Mouse (Mus musculus) yolk sac, embryonic 10.5 days (tissue): ENCODE measurements at regions not wholly inside any gene's neighbourhood (a gene's known extent, or its start where the extent isn't known, plus 50 kb on each side); places are given as distances from the start of the nearest gene placed in this dataset.

ENCODE experiments used
- DNase-seq: peaks from one replicate; pipeline ENCODE4 v3.0.0-alpha.2; 2017; ENCODE audit warnings: low spot score

DNA sequence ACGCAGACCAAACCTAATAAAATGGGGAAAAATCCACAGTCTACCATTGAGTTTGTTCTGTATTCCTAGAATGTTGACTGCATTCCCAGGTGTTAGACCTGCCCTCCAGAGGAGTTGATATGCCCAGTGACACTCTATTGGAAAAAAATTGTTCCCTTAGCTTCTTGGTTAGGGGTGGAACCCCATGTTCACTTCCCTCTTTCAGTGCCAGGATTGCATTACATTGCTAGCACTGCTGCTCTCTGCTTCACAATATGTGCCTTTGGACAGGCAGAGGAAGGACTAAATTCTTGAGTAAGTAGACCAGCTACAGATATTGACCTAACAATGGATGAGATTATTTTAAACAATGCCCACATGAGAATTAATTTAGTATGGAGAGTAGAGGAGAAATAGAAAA is 607.3 kb upstream of the Nr5a2 start:
- DNase-seq, result no peak

DNA sequence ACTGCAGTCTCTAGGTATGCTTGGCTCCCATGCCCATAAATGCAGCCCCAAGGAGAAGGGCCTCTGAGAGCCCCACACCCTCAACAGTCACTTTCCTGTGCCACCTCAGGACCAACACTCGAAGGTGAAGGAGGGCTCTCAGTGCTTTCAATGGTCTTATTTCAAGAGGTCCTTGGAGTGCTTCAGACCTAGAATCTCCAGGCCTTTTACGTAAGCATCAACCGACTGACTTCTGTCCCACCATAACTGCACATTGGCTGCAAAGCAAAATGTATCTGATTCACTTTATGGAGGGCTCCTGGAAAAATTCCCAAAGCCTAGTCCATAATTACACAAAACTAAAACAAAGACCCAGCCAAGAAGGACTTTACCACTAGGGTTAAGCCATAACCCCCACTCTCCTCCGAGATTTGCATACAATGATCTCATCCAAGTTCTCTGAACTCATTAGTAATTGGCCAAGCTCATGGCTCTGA is 605.4 kb upstream of the Nr5a2 start:
- DNase-seq, result no peak

DNA sequence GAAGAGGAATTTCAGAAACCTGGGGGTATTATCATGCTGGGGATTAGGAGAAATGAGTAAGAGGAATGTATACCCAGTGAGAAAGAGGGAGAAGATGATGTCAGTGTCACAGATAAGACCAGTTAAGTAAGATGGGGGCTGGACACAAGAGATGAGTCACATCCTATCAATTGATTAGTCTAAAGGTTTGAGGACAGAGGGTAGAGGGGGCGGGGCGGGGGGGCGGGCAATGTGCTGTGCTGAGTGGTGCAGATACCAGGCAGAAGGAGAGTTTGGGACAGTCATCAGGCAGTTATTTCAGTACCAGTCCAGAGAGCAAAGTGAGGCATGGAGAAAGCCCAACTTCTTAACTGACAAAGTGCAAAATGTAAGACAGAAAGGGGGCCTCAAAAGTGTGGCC is 601.4 kb upstream of the Nr5a2 start:
- DNase-seq, result no peak

DNA sequence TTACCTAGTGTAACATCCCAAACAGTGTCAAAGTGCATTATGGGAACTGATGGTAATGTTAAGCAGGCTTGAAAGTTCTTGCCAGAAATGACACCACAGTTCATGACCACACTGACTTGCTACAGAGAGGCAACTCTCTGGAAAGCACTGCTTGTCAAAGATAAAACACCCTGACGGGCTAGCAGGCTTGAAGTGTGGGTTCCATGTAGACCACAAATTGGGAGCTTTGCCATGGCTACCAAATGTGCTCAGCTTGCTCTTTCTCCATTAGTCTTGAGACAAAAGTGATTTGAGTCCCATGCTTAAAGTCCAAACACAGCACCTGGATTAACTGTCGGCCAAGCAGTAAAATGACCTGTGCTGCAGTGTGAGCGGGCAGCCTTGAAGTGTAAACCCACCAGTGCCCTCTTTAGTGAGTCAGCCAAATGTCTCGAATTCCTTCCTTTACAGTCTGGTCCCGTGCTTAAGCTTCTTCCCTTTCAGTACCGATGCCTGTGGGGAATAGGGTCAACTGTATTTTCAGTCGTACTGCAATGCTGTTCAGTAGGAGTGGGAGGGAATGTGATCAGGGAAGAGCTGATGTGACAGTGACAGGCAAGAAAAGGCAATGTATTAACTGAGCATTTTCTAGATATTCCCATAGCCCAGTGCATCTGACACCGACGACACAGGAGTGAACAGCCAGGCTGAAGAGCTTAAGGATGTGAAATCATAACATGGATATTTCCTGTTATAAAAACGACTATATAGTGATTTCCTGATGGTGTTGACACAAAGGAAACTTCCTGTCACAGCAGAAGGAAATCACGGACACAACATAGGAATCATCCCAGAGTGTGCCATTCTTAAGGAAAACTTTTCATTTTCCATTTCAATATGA is 600.4 kb upstream of the Nr5a2 start:
- DNase-seq, result peak; percentile 3

DNA sequence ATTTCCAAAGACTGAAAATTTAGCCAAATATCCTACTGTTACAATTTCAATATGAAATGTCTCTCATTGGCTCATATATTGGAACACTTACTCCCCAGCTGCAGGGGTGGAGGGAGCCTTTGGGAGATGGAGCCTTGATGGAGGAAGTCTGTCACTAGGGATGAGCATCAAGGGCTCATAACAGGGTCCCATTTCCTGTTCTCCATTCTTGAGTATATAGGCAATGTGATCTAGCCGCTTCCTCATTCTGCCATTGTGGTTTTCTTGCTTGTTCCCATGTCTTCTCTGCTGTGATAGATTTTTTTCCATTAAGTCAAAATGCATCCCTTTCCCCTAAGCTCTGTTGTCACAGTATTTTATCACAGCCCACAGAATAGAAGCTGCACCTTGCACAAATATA is 589.4 kb upstream of the Nr5a2 start:
- no peak for DNase-seq

DNA sequence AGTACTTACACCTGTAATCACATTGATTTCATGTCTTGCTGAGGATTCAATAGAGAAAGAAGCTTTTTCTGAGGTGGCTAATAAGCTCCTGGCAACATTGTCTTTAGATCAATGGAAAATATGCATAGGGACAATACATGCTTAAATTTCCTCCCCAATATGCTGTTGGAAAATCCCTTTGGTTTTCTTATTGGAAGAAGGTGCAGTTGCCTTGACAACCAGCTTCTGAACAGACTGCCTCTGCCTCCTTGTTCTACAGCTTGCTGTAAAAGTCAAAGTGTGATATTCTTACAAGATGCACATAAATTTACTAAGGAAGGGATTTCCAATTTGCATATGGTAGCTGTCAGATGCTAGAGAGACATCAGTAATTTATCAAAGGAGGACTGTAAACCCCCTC is 585.4 kb upstream of the Nr5a2 start:
- no peak for DNase-seq

DNA sequence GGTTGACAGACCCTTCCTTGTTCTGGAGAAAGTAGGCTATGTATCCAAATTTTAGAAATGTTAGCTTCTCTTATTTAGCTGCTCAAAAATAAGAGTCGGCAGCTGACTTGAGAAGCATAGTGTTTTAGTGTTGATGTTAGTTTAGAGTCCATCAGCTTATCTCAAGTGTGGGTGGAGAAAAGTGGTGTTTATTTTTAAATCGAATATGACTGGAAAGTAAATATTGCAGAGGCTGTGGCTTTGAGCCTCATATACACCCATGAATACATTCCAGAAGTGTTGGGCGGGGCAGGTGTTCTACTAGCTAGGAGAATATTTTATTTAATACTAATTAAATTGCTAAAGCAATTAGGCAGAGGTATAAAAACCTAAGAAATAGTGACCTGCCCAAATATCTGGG is 583.6 kb upstream of the Nr5a2 start:
- no peak for DNase-seq

DNA sequence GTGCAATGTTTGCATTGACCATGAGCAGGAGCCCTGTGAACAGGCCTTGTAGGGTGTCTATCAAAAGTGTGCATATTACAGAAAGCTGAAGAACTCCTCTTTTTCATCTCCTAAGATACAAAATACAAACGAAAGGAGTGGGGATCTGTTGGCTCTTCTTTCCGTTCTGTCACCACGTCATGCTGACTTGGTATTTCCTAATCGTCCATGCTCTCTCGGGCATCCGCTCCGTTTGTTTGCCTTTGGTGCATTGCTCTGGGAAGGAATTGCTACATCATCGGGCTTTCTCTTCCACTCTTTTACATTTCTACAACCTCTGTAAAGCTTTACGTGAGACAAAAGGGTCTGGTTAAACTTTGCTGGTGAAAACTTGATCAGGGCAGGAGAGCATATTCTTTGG is 581.2 kb upstream of the Nr5a2 start:
- DNase-seq, result peak; percentile 6

DNA sequence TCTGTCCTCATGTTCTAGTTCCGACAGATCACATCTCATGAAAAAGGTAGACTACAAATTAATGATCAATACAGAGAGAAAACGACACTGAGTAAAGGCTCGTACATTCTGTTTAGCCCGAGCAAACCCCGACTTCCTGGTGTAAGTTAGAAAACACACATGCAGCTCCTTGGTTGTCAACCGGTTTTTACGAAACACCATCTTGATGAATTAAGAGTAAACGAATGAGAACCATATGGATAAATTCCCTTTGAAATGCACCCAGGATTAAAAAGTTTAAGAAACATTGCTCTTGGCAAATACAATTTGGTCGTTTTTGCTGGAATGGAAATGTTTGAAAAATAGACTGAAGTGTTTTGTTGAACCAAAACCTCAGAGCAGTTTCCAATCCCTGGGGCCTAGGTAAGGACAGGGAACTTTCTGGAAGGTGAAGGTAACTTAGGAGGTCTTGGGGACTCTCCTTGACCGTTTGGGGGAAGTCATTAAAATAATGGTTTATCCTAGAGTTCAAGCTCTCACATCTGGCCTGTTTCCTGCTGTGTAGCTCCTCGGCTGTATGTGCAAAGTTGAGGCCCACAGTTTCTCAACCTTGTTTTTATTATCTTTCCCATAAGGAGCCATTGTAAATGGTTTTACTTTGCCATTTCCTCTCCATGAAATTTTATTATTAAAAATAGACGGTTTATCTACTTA is 579.3 kb upstream of the Nr5a2 start:
- no peak for DNase-seq

DNA sequence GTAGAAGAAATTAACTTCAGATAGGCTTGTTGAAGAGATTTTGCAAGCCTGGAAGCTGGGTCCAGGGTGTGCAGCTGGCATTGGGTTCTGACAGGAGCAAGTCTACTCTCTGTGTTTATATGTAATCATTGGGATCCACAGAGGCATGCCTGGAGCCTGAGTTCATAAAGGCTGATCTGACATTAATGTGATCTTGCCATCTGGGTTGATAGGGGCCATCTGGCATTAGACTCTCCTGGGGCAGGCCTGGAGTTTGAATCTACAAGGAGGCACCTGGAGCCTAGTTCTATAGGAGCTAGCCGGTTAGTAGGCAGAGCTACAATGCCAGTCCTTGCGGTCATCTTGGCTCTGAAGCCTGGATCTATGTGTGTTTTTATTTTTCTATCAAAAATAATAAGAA is 554.5 kb upstream of the Nr5a2 start:
- DNase-seq, result no peak

DNA sequence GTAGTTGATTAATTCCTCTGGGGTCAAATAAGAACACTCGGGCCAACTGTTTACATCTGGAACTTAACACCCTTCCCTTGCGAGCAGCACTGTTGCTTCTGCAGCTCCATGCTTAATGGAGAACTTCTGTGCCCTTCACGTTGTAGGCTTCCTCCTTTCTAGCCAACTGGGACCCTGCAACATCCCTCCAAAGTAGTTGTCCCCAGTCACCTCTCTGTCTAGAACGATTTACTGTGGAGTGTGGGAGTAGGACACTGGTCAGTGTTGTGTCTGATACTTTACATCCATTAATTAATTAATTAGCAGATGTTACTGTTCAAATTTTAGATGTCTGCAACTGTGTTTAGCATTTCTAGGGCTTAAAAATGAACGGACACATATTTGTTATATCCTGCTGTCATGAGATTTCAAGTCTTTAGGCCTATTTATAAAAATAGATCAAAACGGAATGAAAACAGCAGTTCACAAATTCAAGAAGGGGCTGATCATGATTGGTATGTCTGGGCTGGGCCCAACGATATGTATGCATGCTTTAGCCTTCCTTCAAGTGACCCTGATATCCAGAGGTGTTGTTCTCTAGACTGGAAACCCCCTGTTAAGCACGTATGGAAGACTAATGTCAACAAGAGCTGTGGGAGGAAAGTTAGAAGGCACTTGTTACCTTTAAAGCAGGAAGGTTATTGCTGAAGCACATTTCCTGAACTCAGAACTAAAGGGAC is 543.6 kb upstream of the Nr5a2 start:
- DNase-seq, result no peak

DNA sequence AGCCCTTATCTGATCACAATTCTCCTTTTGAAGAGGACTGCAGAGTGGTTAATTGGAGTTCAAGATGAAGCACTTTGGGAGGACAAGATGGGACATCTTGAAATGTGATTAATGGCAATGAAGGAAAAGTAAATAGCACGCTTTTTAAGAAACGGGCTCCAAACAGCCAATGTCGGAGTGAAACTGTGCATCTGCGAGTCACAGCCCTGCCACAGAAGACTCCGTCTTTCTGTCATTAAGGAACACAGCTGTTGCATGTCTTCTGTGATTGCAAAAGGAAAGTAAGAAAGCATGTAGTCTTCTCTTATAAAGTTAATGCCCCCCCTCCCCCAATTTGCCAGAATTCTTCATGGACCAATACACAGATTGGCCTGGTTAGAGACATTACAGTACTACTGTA is 528.0 kb upstream of the Nr5a2 start:
- DNase-seq, result no peak

DNA sequence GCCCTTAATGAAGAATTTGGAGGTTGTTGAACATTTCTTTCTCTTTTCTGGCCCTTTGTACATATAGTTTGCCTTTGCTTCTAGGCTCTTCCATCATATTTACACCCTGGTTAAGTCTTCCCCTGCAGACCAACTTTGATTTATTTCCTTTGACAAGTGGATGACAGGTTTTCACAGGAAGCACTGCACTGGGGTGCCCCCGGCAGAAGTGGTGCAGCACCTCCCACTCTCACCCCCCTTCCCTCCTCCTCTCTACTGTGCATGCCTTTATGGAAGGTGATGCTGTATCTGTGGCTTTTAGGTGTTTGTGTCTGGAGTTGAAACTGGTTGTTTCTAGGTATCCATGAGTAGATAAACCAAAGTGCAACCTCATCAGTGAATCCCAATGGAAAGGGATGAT is 518.2 kb upstream of the Nr5a2 start:
- DNase-seq, result no peak

DNA sequence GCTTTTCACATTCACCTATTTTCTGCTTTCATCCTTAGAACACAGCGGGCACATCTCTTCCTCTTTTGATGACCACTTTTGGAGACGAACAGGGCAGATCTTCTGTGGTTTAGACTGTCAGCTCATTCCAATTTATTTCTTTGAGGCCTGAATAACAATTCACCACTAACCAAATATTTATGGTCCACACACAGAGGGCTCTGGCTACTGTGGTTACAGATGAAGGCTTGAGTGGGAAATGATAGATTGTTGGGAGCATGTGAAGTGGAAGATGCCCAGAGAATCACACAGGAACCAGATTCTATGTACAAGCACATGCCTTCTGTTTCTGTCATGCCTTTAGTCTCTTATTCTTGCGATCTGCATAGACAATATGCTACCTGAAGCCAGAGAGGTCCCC is 517.0 kb upstream of the Nr5a2 start:
- no peak for DNase-seq

DNA sequence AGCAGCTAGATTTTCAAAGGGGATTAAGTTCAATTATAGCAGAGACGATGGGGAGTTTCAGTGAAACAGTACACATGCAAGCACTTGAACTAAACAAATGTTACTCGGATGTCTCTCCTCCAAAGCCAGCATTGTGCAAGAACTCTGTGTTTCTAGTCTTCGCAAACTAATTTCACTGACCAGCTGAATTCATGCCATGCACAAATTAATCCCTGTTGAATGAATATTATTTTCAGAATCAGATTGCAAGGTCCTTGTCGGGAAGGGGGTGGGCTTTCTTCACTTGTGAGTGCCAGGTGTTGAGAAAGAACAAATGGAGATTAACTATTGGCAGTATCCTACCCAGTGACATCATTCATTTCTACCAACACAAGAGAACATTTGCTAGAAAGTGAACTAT is 514.6 kb upstream of the Nr5a2 start:
- DNase-seq, result no peak

DNA sequence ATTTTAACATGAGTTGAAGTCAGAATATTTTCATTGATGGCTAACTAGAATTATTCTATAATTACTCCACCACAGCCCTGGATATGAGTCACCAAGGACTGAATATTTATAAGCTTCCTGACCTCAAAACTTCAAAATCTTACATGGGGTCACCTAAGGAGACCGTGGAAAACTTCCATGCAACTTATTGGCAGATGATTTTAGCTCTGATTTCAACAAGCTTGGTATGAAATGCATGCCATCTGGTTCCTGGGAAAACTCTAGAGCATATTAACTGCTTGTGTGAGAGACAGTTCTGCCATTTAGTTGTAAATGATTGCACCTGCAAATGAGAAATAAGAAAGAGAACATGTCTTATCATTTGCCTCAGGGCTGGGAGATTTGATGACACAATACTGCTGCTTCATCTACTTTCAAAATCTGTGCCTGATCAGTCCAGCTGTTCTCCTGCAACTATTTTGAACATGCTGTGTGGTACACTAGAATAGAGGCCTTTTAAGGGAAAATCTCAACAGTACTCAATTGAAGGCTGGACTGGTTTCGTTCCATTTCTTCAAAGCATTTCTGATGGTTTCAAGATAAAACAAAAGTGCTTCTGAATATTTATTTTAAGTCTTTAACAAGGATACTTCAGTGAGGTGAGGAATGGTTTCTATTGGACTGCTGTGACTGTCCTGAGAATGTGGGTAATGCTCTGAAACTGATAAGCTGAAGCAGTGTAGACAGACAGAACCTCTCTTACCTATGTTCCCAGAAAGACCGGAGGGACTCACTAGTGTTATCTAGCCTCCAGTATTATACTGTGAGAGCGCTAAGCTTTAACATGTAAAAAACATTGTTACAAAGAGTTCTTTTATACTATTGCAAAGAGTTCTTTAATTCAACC is 513.8 kb upstream of the Nr5a2 start:
- no peak for DNase-seq

DNA sequence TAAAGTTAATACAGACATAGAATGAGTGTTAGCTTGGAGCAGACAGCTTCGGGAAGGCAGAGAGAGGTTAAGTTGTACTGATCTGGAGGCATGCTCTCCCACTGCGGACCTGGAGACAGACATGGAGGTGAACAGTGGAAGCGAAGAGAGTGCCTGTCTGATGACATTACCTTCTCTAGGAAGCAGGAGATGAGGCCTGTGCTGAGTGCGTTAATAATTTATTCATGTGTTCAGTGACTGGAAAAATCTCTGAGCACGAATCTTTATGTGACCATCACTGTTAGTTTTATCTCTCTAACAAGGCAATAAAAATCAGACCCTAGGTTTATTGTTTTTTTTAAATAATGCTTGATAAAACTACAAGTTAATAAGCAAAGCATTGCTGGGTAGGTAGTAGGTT is 504.7 kb upstream of the Nr5a2 start:
- no peak for DNase-seq

DNA sequence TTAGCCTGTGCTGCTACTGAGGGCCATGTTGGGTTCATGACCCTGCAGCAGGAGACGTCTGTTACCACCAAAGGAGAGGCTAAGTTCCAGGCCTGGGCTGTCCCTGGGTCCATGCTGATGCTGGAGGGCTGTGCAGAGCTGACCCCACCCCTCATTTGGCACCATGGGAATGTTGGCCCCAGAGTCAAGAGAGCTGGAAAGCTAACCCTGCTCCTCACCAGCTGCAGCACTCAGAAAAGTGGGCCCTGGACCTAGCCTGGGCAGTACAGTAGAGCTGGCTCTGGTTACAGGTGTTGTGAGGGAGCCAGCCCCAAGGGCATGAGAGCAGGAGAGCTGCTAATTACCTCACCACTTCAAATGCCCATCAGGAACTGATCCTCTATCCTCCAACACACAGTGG is 500.9 kb upstream of the Nr5a2 start:
- no peak for DNase-seq

DNA sequence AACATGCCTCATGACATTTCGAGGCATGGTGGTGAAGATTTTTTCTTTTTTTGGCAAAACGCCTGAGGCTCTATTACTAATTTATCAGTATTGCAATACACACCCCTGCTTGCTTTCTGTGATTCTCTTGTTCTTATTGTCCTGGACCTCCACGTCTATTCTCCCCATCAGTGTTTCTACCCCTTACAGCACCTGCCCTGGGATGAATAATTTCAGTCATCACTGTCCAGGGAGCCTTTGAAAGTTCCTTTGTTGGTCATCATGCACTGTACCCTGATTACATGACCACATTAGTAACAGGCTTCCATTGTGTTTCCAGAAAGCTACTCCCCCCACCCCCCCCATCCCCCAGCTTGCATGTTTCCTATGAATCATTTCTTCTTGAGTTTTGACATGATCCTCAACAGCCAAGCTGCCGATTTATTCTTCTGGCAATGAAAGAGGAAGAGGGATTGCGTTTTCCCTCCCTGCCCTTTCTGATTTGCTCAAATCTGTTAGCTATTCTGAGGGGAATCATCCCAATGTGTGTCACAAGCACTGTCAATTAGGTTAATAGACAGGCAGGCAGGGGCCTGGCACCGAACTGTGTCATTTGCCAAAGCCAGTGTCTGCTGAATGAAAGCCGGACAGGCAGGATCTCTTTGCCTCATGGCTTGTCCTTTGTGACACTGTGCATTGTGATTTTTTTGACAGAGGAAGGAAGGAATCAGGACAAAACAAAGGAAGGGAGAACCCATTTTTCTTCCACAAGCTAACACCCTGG is 493.4 kb upstream of the Nr5a2 start:
- DNase-seq, result no peak

DNA sequence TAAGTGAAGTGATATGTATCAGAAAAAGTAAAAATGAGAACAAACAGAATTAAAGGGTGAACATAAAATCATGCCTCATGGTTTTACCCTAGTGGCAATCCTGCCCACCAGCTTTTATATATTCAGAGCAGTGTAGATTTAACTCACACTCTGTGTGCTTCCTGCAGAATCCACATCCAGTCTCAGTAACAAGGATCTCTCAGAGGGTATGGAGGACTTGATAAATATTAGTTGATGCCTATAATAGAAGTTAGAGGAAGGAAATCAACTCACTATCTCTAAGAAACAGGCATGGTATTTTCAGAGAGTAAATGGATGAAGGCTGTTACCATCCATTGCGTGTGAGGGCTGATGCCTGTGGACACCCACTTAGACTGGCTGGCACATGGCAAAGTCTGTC is 492.5 kb upstream of the Nr5a2 start:
- no peak for DNase-seq

DNA sequence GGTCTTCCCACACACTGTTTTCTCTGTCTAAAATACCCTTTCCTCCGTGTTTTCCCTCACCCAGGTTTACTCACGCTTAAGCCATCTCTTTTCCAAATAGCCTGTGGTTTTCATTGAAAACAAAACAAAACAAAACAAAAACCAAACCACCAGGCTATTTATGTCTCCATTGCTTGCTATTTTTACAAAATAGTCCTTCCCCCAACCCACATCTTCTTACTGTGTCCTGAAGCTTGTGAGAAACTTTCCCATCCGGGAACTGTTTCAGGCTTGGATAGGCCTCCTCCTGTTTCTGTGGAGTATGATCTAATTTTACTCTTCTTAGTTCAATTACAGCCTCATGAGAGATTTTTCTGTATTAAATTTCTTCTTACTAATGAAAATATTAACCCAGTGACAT is 486.2 kb upstream of the Nr5a2 start:
- DNase-seq, result no peak
